Mouse (Mus musculus) embryonic facial prominence, embryonic 13.5 days (tissue): ENCODE results near the gene Olfr25. TPM values are rescaled to one million over a fixed set of nuclear protein-coding genes. Genes with fewer than 3 reads are reported as not detected.

Experiments
- ATAC-seq: fragments of 200-750 bp; cut with Nextera tagmentation; 2 replicates; pipeline ENCODE4 v1.8.0; 2017; ENCODE audit warnings: low read depth; ENCODE audit not compliant: insufficient number of reproducible peaks, insufficient read depth, low FRiP score, low TSS enrichment
- H3K27ac ChIP-seq: fragments of 300-500 bp; sonication (generic); 2 replicates; pipeline ENCODE4 v1.5.1; 2015; ENCODE audit warnings: moderate library complexity, mild to moderate bottlenecking, inconsistent platforms
- H3K27me3 ChIP-seq: fragments of 300-500 bp; sonication (generic); 2 replicates; pipeline ENCODE4 v1.6.1; 2015; ENCODE audit warnings: mild to moderate bottlenecking, inconsistent platforms
- H3K36me3 ChIP-seq: fragments of 300-500 bp; sonication (generic); 2 replicates; pipeline ENCODE4 v1.6.1; 2015; ENCODE audit warnings: mild to moderate bottlenecking, inconsistent platforms
- H3K4me1 ChIP-seq: fragments of 300-500 bp; sonication (generic); 2 replicates; pipeline ENCODE4 v1.6.1; 2015; ENCODE audit warnings: inconsistent platforms
- H3K4me2 ChIP-seq: fragments of 300-500 bp; sonication (generic); 2 replicates; pipeline ENCODE4 v1.6.1; 2015; ENCODE audit warnings: moderate library complexity, mild to moderate bottlenecking, inconsistent platforms
- H3K4me3 ChIP-seq: fragments of 300-500 bp; sonication (generic); 2 replicates; pipeline ENCODE4 v1.5.1; 2015; ENCODE audit warnings: mild to moderate bottlenecking, inconsistent platforms
- H3K9ac ChIP-seq: fragments of 300-500 bp; sonication (generic); 2 replicates; pipeline ENCODE4 v1.6.1; 2015; ENCODE audit warnings: mild to moderate bottlenecking, inconsistent platforms
- H3K9me3 ChIP-seq: fragments of 300-500 bp; sonication (generic); 2 replicates; pipeline ENCODE4 v1.6.1; 2016; ENCODE audit warnings: inconsistent platforms
- WGBS: fragments of 180-500 bp; shearing (Covaris S2); methylation state at CpG from one replicate; pipeline ENCODE4 v1.1.7; 2015; ENCODE audit warnings: mixed read lengths; 5-methylcytosine and 5-hydroxymethylcytosine counted together
- polyA plus RNA-seq: library from polyadenylated mRNA; unstranded; fragments of >200 nt; fragmentation: Nextera tagmentation; extraction: Ambion mirVana; gene quantifications from 2 replicates; pipeline ENCODE4 v1.2.1, GENCODE M21; 2015

The Olfr25 gene
- polyA plus RNA-seq = not detected in 2 replicates

DNA sequence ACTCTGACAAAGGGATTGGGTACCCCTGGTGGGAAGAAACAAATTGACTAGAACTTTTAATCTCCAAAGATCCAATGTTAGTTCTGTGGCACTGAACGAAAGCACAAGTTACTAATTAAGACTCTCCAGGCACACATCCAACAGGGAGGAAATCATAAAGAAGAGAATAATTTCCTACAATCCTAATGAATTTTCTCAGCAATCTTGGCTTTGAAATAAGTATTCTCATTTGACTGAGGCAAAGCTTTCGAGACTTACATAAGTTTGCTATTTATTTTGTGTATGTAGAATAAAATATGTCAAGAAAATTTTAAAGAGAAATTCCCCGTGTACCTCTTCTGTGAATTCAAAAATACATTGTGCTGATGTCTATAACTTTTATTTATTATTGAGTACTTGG lies at the start of gene Olfr25:
Olfr25 (plus strand) TSS at position 301 of the 400 bp plus-strand sequence.
- Histone ChIP-seq H3K4me1 (no peaks in the 10 kb centered on the region), H3K4me2 (no peak within 1 kb of the TSS), H3K4me3 (no peak within 1 kb of the TSS), H3K27me3 (no peaks in the 10 kb centered on the region), H3K36me3 (no peaks in the 10 kb centered on the region), H3K9me3 (no peaks in the 10 kb centered on the region), H3K9ac (no peak within 1 kb of the TSS), H3K27ac (no peak within 1 kb of the TSS)
- no peak for ATAC-seq
- WGBS = 75% methylated on average over 3 of the region's 3 CpGs

DNA sequence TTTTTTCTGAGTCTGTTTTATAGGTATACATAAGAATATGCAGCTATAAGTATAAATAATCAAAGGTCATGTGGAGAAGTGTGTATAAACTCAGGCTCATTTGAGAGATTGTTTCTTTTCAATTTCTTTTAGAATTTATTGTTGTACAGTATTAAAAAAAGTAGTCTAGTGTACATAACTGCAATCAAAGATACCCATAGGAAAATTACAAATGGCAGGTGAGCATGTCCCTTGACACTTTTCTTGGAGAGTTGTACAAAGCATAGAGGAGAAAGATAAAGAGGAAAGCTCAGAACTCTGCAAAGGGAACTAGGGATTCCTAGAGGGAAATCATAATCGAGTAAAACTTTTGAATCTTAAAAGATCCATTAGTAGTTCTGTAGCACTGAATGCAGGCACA lies 38.1 kb upstream of the Olfr25 start, which contains the start of gene Olfr896-ps1:
Olfr896-ps1 (plus strand) TSS at position 301 of the 400 bp plus-strand sequence.
- WGBS = 74% methylated on average over 1 of the region's 1 CpGs
- H3K36me3 ChIP-seq = no peaks in the 10 kb centered on the region
- H3K4me1 ChIP-seq = no peaks in the 10 kb centered on the region
- H3K9ac ChIP-seq = no peak within 1 kb of the TSS
- H3K4me3 ChIP-seq = no peak within 1 kb of the TSS
- H3K27me3 ChIP-seq = no peaks in the 10 kb centered on the region
- H3K27ac ChIP-seq = no peak within 1 kb of the TSS
- H3K4me2 ChIP-seq = no peak within 1 kb of the TSS
- ATAC-seq = no peak
- no peaks in the 10 kb centered on the region for H3K9me3 ChIP-seq

DNA sequence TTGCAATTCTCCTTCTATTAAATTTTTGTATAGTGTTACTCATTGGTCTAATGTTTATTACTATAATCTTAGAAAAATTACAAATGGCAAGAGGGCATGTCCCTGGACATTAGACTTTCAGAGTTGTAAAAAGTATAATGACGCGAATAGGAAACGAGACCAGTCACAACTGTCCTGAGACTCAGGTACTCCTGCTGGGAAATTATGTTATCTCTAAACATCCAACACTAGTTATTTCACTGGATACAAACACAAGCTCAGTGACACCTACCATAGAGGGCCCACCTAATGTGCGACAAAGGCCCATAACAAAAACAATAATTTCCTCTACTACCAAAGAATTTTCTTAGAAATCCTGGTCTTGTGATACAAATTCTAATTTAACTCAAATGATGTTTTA lies 19.3 kb downstream of the Olfr25 start, which contains the start of gene Olfr898:
Olfr898 (plus strand) TSS at position 301 of the 400 bp plus-strand sequence.
- WGBS = 92% methylated on average over 4 of the region's 4 CpGs
- Histone ChIP-seq H3K27me3 (no peaks in the 10 kb centered on the region), H3K9me3 (no peaks in the 10 kb centered on the region), H3K36me3 (no peaks in the 10 kb centered on the region), H3K9ac (no peak within 1 kb of the TSS), H3K27ac (no peak within 1 kb of the TSS), H3K4me2 (no peak within 1 kb of the TSS), H3K4me1 (no peaks in the 10 kb centered on the region), H3K4me3 (no peak within 1 kb of the TSS)
- ATAC-seq = no peak

DNA sequence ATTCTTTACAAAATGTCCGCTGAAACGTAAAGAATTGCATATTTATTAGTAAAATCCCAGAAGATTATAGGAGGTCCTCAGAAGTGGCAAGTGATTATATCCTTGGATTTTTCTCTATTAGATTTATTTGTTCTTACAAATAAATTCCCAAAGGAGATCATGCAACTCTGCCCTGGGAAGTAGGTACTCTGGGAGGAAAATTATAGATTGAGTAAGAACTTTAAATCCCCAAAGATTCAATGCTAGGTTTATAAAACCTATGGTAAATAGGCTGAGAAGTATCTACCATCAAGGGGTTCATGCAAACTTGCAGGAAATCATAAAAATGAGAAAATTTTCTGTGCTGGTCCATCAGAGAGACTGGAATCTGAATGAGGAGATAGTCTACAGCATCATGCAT lies 37.7 kb downstream of the Olfr25 start, which contains the start of gene Olfr250:
Olfr250 (plus strand) TSS at position 301 of the 400 bp plus-strand sequence.
- H3K4me3 ChIP-seq = no peak within 1 kb of the TSS
- ATAC-seq = no peak
- H3K4me1 ChIP-seq = no peaks in the 10 kb centered on the region
- 89% methylated on average over 2 of the region's 2 CpGs for WGBS
- H3K36me3 ChIP-seq = no peaks in the 10 kb centered on the region
- no peak within 1 kb of the TSS for H3K9ac ChIP-seq
- H3K27me3 ChIP-seq = no peaks in the 10 kb centered on the region
- no peak within 1 kb of the TSS for H3K27ac ChIP-seq
- H3K4me2 ChIP-seq = no peak within 1 kb of the TSS
- no peaks in the 10 kb centered on the region for H3K9me3 ChIP-seq

GRCm38 (mm10) chr9:38376786-38377185 lies 47.9 kb downstream of the Olfr25 start, which contains the start of gene Olfr251:
Gene Olfr251 (plus strand): TSS chr9:38377086.
- no peaks in the 10 kb centered on the region for H3K36me3 ChIP-seq
- ATAC-seq = no peak
- no peak within 1 kb of the TSS for H3K4me3 ChIP-seq
- H3K9me3 ChIP-seq = no peaks in the 10 kb centered on the region
- H3K4me2 ChIP-seq = no peak within 1 kb of the TSS
- no peaks in the 10 kb centered on the region for H3K4me1 ChIP-seq
- H3K27ac ChIP-seq = no peak within 1 kb of the TSS
- 59% methylated on average over 2 of the region's 2 CpGs for WGBS
- no peak within 1 kb of the TSS for H3K9ac ChIP-seq
- no peaks in the 10 kb centered on the region for H3K27me3 ChIP-seq

Other genes with a start within 250 kb of the Olfr25 start
- not detected in 2 replicates for gene Olfr887, start 245.0 kb upstream of the Olfr25 start, polyA plus RNA-seq
- not detected in 2 replicates for gene Olfr888, start 220.9 kb upstream of the Olfr25 start, polyA plus RNA-seq
- 0.04 and 0.11 TPM in 2 replicates for gene Olfr889, start 213.9 kb upstream of the Olfr25 start, polyA plus RNA-seq
- gene Olfr890, start 186.5 kb upstream of the Olfr25 start, polyA plus RNA-seq = not detected in 2 replicates
- not detected in 2 replicates for gene Olfr891, start 148.2 kb upstream of the Olfr25 start, polyA plus RNA-seq
- gene Olfr893, start 120.7 kb upstream of the Olfr25 start, polyA plus RNA-seq = 0.14 TPM in 1 of 2 replicates, not detected in the other
- not detected in 2 replicates for gene Olfr894, start 111.0 kb upstream of the Olfr25 start, polyA plus RNA-seq
- not detected in 2 replicates for gene Olfr143, start 76.3 kb upstream of the Olfr25 start, polyA plus RNA-seq
- not detected in 2 replicates for gene Olfr895, start 61.2 kb upstream of the Olfr25 start, polyA plus RNA-seq
- not detected in 2 replicates for gene Olfr896-ps1, start 38.0 kb upstream of the Olfr25 start, polyA plus RNA-seq
- not detected in 2 replicates for gene Olfr898, start 19.4 kb downstream of the Olfr25 start, polyA plus RNA-seq
- gene Olfr250, start 37.8 kb downstream of the Olfr25 start, polyA plus RNA-seq = not detected in 2 replicates
- gene Olfr251, start 48.0 kb downstream of the Olfr25 start, polyA plus RNA-seq = not detected in 2 replicates
- gene Olfr147, start 72.6 kb downstream of the Olfr25 start, polyA plus RNA-seq = not detected in 2 replicates
- not detected in 2 replicates for gene Olfr901, start 100.4 kb downstream of the Olfr25 start, polyA plus RNA-seq
- gene Olfr902, start 118.6 kb downstream of the Olfr25 start, polyA plus RNA-seq = not detected in 2 replicates
- not detected in 2 replicates for gene Olfr904, start 134.1 kb downstream of the Olfr25 start, polyA plus RNA-seq
- gene Olfr905, start 142.0 kb downstream of the Olfr25 start, polyA plus RNA-seq = not detected in 2 replicates
- not detected in 2 replicates for gene Olfr906, start 158.0 kb downstream of the Olfr25 start, polyA plus RNA-seq
- gene Olfr907, start 166.7 kb downstream of the Olfr25 start, polyA plus RNA-seq = not detected in 2 replicates
- not detected in 2 replicates for gene Olfr911-ps1, start 192.5 kb downstream of the Olfr25 start, polyA plus RNA-seq
- gene Olfr910, start 208.8 kb downstream of the Olfr25 start, polyA plus RNA-seq = not detected in 2 replicates